Mouse (Mus musculus) adrenal gland, adult 2 months (tissue): ENCODE data around the gene Golt1b. TPM values are rescaled to one million over a fixed set of nuclear protein-coding genes. Genes with fewer than 3 reads are reported as not detected.

ENCODE experiments used
- DNase-seq: peaks from one replicate; pipeline ENCODE4 v3.0.0; 2021
- polyA plus RNA-seq: library from polyadenylated mRNA; depleted of rRNA; stranded (reverse); fragments of >200 nt; gene quantifications from 2 replicates; pipeline ENCODE4 v1.2.3, GENCODE M21; 2012; rRNA removed
- total RNA-seq, 2 experiments: library from RNA; stranded (reverse); gene quantifications; 2 replicates each; pipeline ENCODE4 v1.2.3; 2021

Golt1b gene
- total and polyA plus RNA-seq, 3 experiments, result 3.7 to 39.1 (median 38.1) TPM

DNA sequence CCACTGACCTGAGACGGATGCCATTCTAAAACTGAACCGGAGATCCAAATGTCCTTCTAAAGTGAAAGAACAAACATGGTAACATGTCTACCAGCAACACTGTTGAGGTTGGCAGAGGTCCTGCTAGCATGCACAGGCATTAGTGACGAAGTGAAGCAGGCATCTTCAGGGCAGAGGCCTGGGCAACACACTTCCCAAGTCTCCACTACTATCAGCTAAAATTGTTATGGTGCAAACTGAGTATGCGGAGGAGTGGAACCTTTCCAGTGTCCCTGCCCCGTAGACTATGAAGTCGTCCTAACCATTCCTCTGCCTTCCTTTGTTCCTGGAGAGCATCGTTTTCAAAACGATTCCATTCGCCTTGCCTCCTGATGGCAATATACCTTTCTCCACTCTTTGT lies 2.5 kb upstream of the Golt1b start:
- DNase-seq, result no peak

DNA sequence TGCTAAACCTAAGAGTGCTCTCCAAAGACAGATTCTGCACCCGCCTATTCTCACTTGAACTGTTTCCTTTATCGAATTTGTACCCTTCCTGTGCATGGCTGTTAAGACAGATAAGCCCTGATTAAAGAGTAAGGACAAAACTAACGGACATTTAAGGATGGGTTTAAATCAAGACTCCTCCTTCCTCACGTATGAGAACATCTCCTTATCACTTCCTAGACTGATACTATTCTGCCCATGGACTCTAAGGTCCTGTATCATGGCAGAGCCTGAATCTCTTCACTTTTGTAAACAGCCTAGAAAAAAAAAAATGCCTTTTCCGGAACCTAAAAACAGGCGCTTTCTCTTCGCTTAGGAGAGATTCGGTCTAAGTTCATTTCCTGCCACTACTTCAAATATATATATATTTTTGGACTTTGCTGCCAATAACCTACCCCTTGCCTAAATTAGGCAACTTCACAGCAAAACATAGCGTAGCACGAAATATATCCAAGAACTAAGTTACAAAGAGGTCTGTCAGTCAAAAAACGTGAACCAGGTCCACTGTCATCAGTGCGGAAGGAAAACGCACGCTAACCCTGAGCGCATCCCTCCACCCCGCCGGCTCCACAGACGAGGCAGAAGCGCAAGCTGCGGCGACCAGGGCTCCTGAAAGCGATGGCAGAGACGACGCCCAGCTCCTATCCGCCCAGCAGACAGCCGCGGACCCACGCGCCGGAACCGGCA lies 573 bp upstream of the Golt1b start:
- DNase-seq, result no peak

DNA sequence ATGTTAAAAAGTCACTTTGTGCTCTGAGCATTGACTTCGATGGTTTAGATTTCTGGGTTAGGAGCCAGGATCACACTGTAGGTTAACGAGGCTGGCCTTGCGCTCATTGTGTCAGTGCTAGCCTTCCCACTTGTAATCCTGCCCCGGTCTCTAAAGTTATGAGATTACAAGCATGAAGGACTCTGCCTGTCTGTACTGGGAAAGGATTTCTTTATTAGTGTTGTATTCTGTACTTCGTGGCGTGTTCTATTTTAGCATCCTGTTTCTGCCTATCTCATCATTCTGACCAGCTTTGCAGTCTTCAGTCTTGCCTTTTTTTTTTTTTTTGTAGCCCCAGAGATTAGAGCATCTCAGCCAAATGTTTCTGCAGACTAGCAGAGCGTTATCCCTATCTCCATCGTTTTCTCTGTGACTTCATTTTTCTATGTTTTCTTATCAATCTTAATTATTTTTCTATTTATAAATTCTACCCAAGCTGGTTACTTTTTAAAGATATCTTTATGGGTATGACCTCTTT lies 792 bp downstream of the Golt1b start:
- no peak for DNase-seq

DNA sequence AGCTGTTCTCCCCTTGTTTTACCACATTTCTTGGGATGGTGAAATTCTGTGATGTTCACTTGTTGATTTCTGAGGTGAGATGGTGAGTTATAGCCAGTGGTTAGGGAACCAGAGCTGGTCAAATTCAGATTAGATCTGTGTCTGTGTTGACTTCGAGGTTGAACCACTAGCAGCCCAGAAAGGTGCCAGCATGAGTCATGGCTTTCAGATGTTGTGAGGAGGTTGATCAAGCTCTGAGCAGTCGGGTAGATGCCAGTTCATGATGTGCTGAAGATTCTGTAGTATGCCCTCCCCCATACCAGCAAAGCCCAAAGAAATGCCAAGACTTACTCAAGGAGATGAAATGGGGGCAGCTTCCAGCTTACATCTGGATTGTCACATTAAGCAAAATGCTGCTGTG lies 2.1 kb downstream of the Golt1b start:
- no peak for DNase-seq

DNA sequence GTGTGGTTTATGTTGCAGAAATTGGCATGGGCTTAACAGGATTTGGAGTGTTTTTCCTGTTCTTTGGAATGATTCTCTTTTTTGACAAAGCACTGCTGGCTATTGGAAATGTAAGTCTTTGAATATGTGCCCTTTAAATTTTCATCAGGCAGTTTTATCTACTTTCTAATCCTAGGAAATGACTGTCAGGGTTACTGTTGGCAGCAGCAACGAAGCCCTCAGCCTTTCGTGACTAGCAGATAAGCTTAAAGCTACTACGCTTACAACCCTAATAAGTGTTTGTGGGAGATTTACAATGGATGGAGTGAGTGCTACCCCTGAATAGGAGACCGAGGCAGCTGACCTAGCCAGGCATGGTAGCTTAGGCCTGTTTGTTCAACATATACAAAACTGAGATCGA lies 5.3 kb downstream of the Golt1b start:
- DNase-seq, result no peak

DNA sequence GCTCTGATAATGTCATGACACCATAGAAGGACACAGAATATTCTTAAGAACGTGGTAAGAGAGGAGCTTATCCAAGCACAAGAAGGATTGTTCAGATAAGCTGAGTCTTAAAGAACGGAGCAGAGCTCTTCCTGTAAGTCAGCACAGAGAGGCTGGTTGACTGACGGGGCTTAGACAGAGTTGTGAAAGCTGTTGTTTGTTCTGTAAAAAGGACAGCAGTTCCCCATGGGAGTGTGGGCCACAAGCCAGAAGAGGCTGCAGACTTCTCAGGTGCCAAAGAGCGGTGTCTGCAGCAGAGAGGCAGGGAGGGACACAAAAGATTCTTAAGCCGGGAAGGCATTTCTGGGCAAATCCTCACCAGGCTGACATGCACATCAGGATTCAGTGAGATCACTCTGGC lies 7.6 kb downstream of the Golt1b start:
- no peak for DNase-seq

DNA sequence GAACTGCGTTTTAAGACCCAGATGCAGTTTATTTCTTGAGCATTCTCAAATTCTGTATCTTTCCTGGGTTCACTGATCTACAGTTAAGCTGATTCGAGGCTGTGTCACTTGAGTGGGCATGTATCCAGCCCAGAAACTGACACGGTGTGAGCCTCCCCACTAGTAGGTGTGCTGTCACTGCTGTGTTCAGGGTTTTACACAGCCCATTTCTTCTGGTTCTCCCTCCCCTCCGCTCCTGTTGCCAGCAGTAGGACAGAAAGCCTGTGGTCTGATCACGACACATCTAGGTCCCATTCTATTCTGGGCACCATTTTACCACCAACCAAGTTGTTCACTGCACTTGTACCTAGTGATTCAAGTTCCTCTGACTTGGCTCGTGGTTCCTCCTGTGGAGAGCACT lies 8.7 kb downstream of the Golt1b start:
- no peak for DNase-seq

DNA sequence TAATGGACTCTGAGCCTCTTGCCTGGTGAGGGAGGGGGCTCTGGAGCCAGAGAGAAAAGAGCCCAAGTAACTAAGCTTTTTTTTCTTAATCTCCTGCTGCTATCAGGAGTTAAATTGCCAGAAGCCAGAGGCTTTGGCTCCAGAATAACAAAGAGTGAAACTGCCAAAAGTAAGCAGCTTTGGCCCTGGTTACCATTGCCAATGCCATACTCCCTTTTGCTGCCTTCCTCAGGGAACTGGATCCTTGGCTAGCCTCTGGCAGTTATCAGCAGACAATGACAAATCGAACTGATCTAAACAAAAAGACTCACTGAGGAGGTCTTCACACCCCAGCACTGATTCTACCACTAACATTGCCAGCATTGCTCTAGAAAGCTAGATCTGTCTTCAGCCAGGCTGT lies 24.1 kb downstream of the Golt1b start:
- no peak for DNase-seq

DNA sequence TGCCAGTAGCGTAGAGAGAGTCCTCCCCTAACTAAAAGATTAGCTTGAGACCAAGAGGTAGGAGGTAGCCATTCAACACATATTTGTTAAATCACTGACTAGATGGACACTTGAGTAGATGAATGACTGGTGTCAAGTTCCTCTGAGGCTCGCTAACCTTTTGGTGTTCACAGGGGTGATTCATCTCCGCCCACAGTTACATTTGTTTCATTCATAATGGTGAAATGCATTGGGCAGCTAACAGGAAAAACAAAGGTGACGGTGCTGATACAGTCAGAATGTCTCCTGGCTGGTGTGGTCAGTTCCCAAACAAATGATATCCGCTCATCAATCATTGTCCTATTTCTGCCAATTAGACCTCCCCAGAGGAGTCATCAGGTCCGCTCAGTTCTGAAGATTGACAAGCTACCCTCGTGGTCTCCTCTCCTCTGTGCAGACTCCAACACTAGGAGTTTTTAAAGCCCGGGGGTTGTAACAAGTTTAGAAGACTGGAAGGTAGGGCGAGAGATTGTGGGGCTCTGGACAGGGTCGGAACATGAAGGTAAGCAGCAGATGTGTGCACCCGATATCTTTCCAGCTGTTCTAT lies 26.0 kb downstream of the Golt1b start, which contains the start of gene Spx:
Gene Spx, plus strand, starts transcription at position 536 of the 586 bp plus-strand sequence.
- no peak for DNase-seq

DNA sequence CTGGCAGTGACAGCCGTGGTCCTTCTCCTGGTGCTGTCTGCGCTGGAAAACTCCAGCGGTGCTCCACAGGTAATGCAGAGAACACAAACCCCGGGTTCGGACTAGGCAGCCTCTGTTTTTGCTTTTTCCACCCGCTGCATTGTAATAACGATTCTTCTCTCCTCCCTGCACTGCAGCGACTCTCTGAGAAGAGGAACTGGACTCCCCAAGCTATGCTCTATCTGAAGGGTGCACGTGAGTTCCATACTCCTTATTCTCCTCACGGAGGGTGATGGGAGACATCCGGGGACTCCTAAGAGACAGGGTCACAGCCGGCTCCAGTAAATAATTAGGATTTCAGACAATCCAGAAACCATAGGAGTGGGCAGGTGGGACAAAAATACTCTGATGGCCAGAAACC lies 26.8 kb downstream of the Golt1b start:
- no peak for DNase-seq

DNA sequence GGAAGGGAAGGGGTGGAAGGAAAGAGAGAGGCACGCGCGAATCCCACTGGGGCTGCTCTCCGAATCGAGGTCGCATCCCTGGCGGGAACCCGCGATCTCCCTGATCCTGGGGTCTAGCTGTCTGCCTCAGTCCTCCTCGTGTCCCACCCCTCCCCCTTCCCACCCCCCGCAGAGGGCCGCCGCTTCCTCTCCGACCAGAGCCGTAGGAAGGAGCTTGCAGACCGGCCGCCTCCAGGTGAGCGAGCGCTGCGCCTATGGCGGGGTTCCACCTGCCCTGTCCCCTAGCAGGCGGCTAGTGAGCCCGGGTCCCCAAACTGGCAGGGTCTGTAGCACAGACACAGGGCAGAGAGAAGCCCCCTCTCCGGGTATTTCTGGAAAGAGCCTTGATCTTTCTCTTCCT lies 27.6 kb downstream of the Golt1b start:
- DNase-seq, result no peak

DNA sequence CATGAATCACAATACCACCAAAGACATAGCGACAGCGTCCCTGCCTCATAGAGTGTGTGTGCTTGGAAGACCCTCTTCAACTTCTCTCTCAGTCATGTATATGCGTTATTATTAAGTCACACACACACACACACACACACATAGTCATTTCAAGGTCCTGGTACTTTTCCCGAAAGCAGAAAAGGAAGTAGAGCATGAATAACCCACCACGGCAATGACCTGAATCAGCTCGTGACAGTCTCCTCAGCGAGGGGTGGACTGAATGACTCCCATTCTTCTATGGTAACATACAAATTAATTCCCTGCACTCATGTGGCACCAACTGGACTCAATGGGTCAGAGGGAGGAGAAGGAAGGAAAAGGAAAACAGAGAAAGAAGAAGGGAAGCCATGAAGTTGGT lies 38.0 kb downstream of the Golt1b start:
- DNase-seq, result no peak

DNA sequence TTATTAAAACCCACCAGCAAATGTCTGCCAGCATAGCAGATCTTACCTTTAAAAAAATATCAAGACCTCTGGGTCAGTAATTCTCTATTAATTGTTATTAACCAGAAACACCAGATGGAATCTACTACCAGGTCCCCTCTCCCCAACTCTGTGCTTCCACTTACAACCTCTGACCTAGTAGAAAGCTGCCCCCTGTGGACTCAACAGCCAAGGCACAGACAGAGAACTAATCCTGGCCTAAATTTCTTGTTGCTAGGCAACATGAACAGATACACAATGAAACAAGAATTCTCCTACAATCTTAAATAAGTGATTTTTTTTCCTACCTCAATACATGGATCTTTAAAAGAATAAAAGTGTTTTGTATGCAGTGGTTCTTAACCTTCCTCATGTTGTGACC lies 42.1 kb downstream of the Golt1b start:
- DNase-seq, result no peak

DNA sequence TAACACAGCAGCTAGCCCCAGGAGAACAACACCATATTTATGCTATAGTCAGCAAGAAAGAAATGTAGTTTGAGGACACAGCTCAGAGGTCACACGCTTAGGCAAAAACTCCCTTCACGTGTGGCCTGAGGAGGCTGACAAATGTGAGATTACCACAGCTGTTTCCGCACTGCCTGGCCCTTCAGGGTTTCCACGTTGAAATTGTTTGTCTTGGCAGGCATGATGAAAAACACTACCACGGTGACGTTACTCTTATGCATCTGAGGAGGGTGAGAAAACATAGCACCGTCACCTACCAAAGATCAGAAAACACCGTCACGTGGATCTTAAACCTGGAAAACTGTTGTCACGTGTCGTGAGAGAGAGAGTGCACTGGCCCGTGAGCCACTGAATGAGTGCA lies 64.4 kb downstream of the Golt1b start:
- DNase-seq, result no peak

DNA sequence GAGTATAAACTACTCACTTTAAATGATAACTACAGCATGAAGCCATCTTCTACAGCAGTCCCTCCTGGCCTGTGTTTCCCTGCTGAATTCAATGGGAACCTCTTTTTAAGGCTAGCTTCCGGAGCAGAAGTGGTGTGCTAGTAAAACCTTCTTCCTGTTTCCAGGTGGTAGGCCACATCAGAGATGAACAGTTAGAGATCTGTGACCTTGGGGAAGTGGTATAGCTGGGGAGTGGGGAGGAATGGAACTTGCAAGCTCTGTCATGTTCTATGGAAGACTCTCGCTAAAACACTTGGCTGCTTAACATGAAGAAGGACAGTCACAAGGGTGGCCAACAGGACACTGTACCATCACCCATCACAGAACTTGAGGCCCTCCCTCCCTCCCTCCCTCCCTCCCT lies 66.3 kb downstream of the Golt1b start:
- DNase-seq, result no peak

Other genes with a start within 250 kb of the Golt1b start
- gene Slco1a6, start 178.7 kb upstream of the Golt1b start, total RNA-seq, result not detected
- gene Slco1a6, start 178.7 kb upstream of the Golt1b start, polyA plus RNA-seq, result not detected in 2 replicates
- not detected for gene Iapp, start 88.8 kb upstream of the Golt1b start, total RNA-seq
- not detected in 2 replicates for gene Iapp, start 88.8 kb upstream of the Golt1b start, polyA plus RNA-seq
- not detected for gene Slco1a5, start 64.2 kb upstream of the Golt1b start, total RNA-seq
- not detected in 2 replicates for gene Slco1a5, start 64.2 kb upstream of the Golt1b start, polyA plus RNA-seq
- gene Pyroxd1, start 41.6 kb upstream of the Golt1b start, total RNA-seq, result 10 to 100 TPM in 1 of 2 experiments, 1 to 10 TPM in 1; 7.7 to 12.3 TPM
- 2.7 and 3.5 TPM in 2 replicates for gene Pyroxd1, start 41.6 kb upstream of the Golt1b start, polyA plus RNA-seq
- 10 to 100 TPM in 1 of 2 experiments, 1 to 10 TPM in 1; 9.6 to 16.1 TPM for gene Recql, start 134 bp upstream of the Golt1b start, total RNA-seq
- gene Recql, start 134 bp upstream of the Golt1b start, polyA plus RNA-seq, result 1.5 and 2.1 TPM in 2 replicates
- under 1 TPM; 0.17 to 0.49 TPM for gene Spx, start 26.2 kb downstream of the Golt1b start, total RNA-seq
- 0.30 and 0.42 TPM in 2 replicates for gene Spx, start 26.2 kb downstream of the Golt1b start, polyA plus RNA-seq
- 10 to 100 TPM in 1 of 2 experiments, 1 to 10 TPM in 1; 9.8 to 18.5 TPM for gene Gys2, start 85.9 kb downstream of the Golt1b start, total RNA-seq
- 2.5 and 3.0 TPM in 2 replicates for gene Gys2, start 85.9 kb downstream of the Golt1b start, polyA plus RNA-seq
- 100 to 1,000 TPM; 222 to 343 TPM for gene Ldhb, start 120.7 kb downstream of the Golt1b start, total RNA-seq
- gene Ldhb, start 120.7 kb downstream of the Golt1b start, polyA plus RNA-seq, result 39.7 and 47.7 TPM in 2 replicates
- gene Kcnj8, start 184.4 kb downstream of the Golt1b start, total RNA-seq, result 10 to 100 TPM in 1 of 2 experiments, 1 to 10 TPM in 1; 6.4 to 12.1 TPM
- 5.6 and 7.6 TPM in 2 replicates for gene Kcnj8, start 184.4 kb downstream of the Golt1b start, polyA plus RNA-seq